Mouse (Mus musculus): ENCODE measurements around the gene C130032M10Rik.

Gene C130032M10Rik

GRCm38 (mm10) chr9:114549117-114549516, 33.6 kb downstream of the C130032M10Rik start:
- no peak for DNase-seq

DNA sequence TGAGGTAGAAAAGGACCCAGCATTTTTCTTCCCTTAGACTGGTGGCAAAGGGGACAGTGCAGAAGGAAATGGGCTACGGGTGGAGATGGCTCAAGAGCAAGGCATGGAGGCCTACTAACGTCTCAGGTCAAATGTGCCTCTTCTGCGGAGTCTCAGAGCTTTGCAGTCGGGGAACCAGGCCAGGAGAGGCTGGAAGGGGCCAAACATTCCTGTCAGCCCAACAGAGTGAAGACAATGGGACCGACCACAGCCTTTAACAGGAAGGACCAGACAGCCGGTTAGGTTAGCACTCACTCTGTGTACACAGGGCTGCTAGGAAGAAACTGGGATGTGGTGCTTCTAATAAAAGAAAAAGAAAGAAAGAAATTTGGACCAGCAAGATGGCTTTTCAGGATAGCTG, 34.5 kb downstream of the C130032M10Rik start:
- no peak for DNase-seq

- DNase-seq, result no peak
Measured at GRCm38 (mm10) chr9:114553828-114554227, 38.3 kb downstream of the C130032M10Rik start.

- no peak for DNase-seq
Measured at GRCm38 (mm10) chr9:114554355-114554979, 39.0 kb downstream of the C130032M10Rik start.

GRCm38 (mm10) chr9:114556276-114556855, 40.9 kb downstream of the C130032M10Rik start:
- DNase-seq, result no peak

DNA sequence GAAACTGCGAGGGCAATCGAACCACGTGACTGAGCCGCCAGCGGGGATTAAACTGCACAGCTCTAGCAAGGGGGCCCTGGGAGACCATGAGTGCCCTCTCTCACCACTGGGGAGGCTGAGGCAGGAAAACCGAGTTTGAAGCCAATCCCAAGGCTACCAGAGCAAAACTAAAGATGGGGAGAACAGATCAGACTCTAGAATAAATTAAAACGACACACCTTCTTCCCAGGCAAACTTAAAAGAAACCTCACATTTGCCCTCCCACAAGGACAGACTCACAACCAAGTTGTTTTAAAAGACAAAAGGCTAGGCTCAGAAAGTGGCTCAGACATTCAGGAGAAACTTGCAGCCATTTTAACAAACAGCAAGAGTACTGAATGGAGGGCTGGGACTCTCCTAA, 41.6 kb downstream of the C130032M10Rik start:
- no peak for DNase-seq

DNA sequence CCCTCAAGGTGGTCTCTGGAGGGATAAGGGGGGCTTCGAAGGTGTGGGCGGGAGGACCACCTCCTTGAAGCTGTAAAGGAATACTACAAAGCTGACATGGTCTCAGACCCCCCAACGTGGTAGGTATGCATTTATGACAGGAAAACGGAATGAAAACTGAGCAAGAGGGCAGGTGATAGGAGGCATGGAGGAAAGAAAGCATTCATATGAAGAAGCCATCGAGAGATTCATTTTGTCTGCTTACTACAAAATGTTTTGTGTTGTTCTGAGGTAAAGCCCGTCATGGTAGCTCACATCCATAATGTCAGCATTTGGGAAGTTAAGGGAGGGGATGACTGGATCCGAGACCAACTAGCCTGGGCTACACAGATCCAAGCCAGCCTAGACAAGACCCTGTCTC, 44.6 kb downstream of the C130032M10Rik start:
- DNase-seq, result no peak

- no peak for DNase-seq
Measured at GRCm38 (mm10) chr9:114560771-114561670, 45.5 kb downstream of the C130032M10Rik start.

- DNase-seq, result no peak
Measured at GRCm38 (mm10) chr9:114561671-114561971, 46.1 kb downstream of the C130032M10Rik start.

GRCm38 (mm10) chr9:114562031-114562918, 46.8 kb downstream of the C130032M10Rik start:
- no peak for DNase-seq

DNA sequence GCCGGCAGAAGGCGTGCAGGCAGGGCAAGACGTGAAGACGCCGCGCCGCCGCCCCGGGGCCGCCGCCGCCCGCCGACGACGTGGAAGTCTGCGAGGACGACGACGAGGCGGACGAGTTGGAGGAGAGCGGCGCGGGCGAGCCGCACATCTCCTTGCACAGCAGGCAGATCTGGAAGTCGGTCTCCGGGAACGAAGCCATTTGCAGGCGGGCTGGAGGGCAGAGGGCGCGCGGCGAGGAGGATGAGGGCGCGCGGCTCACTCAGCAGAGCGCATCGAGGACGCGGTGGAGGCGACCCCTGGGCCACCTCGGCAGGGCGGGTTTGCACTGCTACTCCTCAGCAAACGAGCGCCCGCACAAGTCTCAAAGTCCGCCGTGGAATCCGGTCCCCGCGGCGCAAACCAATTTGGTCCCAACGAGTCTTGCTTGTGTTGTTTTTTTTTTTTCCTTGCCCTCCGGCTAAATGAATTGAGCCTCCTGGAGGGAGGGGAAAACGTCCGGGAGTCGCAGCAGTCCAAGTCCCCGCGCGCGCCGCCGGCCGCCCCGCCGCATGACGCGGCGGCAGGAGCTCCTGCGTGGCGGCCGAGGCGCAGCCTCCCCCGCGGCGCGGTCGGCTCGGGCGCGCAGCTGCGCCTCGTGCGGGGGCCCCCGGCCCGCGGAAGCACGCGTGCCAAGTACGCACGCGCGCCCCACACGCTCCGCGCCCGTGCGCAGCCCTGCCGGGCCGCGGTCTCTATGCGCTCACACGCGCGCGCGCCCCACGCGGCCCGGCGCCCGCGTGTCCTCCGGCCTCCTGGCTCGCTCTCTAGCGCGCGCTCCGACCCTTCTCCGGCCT, 47.6 kb downstream of the C130032M10Rik start:
- no peak for DNase-seq

GRCm38 (mm10) chr9:114563761-114564606, 48.5 kb downstream of the C130032M10Rik start, which contains the start of gene Trim71:
TSS of gene Trim71 (minus strand) at chr9:114564369.
- DNase-seq, result no peak

DNA sequence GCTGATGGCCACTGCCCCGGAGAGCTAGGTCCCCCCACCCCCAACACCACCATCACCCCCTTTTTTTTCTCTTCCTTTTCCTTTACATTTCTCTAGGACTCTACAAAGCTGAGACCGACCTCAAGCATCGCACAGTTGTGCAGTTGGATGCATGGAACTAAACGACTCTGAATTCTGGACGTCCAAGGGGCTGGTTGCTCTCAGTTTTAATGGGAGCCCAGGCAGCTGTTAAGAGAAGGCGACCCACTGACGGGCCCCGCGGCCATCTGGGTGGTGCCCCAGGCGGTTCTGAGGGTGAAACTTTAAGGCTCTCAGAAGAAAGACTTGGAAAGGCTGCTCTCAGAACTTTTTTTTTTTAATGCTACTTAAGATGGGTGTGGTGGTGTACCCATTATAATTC, 49.2 kb downstream of the C130032M10Rik start:
- DNase-seq, result no peak
